Mouse (Mus musculus) kidney, adult 2 months (tissue): ENCODE data around the gene Ctc1.

Experiments used
- CTCF ChIP-seq: fragments of 200-500 bp; conservative IDR thresholded peaks from 2 replicates; pipeline ENCODE4 v1.5.1; 2011; ENCODE audit warnings: low read depth, mild to moderate bottlenecking, control low read depth, low read length, moderate library complexity, mixed read lengths; ENCODE audit not compliant: insufficient read depth, insufficient read length
- POLR2A ChIP-seq: fragments of 200-500 bp; IDR thresholded peaks from one replicate; pipeline ENCODE4 v1.6.1; 2011; ENCODE audit warnings: low read depth, low read length, control low read depth

DNA sequence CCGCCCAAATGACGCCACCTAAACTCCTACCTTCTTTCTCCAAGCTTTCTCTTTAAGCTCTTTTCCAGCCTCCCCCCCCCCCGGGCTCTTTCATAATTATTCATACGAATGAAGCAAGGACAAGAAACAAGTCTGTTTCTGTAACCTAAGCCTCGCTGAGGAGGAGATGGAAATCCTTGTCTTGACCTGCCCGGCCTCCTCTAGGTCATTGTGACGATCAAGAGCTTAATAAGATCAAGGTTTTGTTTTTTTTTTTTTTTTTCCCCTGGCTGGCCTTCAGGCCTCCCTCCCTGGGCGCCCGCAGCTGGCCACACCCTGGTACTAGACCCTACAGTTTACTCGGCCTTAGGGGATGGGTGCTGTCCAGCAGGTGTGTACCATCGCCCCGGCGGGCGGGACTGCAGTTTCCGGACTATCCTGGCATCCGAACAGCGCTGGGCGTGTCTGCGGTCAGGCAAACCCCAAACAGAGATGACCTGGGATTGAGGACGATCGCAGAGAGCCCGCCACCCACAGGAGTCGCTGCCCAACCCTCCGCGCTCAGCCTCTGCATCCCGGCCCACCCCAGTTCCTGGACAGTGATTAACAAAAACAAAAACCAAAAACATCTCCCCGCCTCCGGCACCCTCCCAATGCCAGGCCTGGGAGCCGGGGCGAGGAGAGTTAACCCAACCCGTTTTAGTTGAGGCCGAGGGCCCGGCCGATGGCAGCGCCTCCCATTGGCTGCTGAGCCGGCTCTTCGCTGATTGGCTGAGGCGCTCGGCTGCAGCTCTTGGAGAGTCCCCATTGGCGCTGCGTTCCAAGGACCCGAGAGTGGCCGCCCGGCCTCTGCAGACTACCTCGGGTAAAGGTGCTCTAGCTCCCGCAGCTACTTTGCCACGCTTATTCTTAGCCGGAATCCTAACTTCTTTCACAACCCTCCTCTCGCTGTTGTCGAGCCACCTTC is 48.1 kb upstream of the Ctc1 start, which contains the start of gene Slc25a35:
- TF ChIP-seq CTCF, result 0 out of 2 replicates have a peak, but pooled peaks have one; percentile 10
- peak; percentile 9 for TF ChIP-seq POLR2A
